Mouse (Mus musculus) left cerebral cortex, postnatal 25 days (tissue): ENCODE measurements around the gene Ano8. TPM values are rescaled to one million over a fixed set of nuclear protein-coding genes. Genes with fewer than 3 reads are reported as not detected.

Experiments
- DNase-seq, 2 experiments: peaks; one replicate each; pipeline ENCODE4 v3.0.0; 2022; ENCODE audit warnings: low spot score in 2 of 2, mixed read lengths in 1 of 2
- intact Hi-C: fragments of 180-260 bp; cut with DNase I; formaldehyde crosslinking; loops from one replicate; pipeline ENCODE4 v1.15.1; 2025
- total RNA-seq, 2 experiments: library from RNA; stranded (reverse); gene quantifications; 2 replicates each; pipeline ENCODE4 v1.2.3; 2021

The Ano8 gene
- total RNA-seq, 2 experiments from 2014 or later = 59.9 to 60.9 TPM

- no peak for DNase-seq
Measured at GRCm38 (mm10) chr8:71474785-71475701, 10.7 kb downstream of the Ano8 start.

GRCm38 (mm10) chr8:71474344-71474743 is 11.4 kb downstream of the Ano8 start:
- DNase-seq = no peak
- intact Hi-C loops = loop anchor here (2.0 kb wide), 1 partner anchor 14 kb away; the partner anchor contains the start of gene Gtpbp3

More at GRCm38 (mm10) chr8:71474785-71475701, 10.7 kb downstream of the Ano8 start:
- intact Hi-C loops = loop anchor here (2.0 kb wide), 1 partner anchor 14 kb away; the partner anchor contains the start of gene Gtpbp3

DNA sequence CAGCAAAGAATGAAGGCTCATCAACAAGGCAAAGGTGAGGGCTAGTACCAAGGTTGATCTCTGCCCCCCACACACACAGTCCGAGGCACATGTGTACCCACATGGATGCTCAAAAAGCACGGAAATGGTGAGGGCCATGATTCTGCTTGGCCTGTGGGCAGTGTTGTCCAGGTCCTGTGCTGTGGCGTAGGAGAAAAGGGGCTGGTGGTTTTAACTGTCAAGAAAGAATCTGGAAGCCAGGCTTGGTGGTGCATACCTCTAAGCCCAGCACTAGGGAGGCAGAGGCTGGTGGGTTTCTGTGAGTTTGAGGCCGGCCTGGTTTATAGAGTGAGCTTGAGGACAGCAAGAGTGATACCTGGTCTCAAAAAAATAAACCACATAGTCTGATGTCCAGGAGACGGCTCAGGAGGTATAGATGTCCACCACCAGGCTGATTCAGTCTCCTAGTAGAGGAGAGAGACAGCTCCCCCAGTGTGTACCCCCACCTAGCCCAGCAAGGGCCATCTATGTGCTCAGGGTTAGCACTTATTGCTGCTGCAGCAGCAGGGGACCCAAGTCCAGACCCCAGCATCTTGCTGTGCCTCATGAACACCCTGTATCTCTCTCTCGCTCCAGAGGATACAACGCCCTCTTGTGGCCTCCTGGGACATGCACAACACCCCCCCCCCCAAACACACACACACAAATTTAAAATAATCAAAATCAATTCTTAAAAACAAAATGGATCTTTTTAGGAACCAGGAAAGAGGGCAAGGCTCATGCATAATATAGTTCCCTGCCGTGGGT is 13.0 kb downstream of the Ano8 start:
- DNase-seq = no peak
- intact Hi-C loops = no loop called here

DNA sequence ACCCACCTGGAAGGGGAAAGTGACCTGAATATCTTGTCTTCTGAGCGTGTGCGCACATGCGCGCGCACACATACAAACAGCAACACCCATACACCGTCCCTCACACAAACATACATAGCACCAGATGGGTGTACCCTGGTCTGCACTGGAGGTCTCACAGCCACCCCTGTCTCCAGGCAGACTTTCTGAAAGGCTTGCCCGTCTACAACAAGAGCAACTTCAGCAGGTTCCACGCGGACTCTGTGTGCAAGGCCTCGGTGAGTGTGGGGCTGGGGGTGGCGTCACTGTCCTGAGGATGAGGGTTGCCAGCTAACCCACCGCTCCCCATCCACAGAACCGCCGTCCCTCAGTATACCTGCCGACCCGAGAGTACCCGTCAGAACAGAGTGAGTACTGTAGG is 13.9 kb downstream of the Ano8 start:
- intact Hi-C loops = no loop called here
- no peak for DNase-seq

GRCm38 (mm10) chr8:71470913-71471255 is 14.9 kb downstream of the Ano8 start:
- intact Hi-C loops = no loop called here
- no peak for DNase-seq

DNA sequence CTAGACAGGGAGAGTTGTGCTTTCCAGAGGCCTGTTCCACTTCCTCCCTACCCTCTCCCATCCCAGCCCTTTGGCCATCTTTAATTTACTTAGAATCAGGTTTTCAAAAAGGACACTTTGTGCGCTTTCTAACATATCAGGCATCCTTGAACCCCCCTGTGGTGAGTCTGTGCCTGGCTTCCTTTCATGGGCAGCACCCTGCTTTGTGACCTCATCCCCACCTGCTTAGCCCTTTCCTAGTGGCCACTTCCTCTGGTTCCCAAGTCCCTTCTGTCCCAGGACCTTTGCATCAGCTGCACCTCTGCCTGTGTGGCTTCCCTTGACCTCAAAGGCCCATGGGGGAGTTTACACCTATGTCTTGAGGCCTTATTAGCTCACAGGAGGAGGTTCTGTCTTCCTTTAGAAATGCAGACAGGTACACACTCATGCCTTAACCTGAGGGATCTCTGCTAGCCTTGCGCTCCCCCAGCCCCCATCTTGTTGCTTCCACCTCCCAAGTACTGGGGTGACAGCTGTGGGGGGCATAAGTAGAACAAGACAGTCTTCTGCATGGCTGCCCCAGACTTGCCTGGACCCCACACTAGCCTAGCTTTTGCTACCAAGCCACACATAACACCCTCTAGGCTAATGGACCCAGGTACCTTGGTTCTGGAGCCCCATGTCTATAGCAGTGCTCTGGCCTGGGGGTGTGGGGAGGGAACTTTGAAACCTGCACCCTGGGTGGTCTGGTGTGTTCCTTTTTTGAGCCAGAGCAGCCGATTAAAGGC is 15.4 kb downstream of the Ano8 start:
- no peak for DNase-seq
- intact Hi-C loops = no loop called here

DNA sequence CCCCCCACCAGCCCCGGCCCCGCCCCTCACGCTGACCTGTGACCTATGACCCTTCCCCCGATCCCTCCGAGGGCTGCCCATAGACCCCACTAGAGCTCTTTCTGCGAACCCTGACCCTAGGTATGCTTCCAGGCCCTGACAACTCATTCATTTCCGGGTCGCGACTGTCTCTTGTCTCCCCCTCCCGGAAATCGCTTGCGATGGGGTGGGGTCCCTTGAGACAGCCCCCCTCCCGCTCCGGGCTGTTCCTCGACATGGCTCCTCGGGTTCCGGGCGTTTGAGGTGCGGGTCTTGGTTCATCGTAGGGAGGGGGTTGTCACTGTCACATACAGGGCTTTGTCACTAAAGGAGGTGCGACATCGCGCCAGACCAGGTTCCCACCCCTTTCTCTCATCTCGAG is 16.4 kb downstream of the Ano8 start:
- DNase-seq = peak; percentile 60 to 65
- intact Hi-C loops = no loop called here

DNA sequence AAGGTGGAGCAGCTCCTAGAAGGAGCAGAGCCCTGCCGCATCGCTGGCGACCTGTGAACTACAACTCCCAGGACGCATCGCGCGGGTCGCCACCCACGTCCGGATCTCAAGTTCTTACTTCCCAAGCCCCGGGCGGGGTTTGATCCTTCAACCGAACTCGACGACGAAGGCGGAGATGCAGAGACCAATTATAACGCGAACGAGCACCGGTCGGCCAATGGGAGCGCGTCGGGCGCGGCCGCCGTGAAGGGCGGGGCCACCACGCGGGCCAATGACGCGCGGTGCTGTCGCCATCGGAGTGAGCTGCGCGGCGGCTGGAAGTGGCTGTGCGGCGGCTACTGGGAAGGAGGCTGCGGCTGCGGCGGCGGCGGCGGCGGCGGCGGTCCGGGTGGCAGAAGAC is 16.8 kb downstream of the Ano8 start, which contains the start of gene Dda1:
Gene Dda1, plus strand, starts transcription at position 284 of the 400 bp plus-strand sequence.
- intact Hi-C loops = no loop called here
- peak; percentile 99 to 100 for DNase-seq

- intact Hi-C loops = no loop called here
- no peak for DNase-seq
Measured at GRCm38 (mm10) chr8:71468001-71468400, 17.8 kb downstream of the Ano8 start.

DNA sequence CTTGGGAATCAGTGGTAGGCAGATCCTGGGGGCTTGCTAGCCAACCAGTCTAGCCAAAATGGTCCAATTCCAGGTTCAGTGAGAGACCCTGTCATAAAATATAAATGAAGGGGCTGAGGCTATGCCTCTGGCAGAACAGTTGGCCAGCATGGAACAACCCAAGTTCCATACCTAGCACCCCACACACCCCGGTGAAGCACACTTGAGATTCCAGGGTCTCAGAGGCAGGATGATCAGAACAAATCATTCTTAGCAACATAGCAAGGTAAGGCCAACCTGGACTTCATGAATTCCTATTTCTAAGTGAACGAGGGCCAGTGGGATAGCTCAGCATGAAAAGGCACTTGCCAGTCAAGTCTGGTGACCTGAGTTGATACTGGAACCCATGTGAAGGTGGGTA is 18.6 kb downstream of the Ano8 start:
- no peak for DNase-seq
- intact Hi-C loops = no loop called here

GRCm38 (mm10) chr8:71466198-71466597 is 19.6 kb downstream of the Ano8 start:
- DNase-seq = no peak
- intact Hi-C loops = no loop called here

DNA sequence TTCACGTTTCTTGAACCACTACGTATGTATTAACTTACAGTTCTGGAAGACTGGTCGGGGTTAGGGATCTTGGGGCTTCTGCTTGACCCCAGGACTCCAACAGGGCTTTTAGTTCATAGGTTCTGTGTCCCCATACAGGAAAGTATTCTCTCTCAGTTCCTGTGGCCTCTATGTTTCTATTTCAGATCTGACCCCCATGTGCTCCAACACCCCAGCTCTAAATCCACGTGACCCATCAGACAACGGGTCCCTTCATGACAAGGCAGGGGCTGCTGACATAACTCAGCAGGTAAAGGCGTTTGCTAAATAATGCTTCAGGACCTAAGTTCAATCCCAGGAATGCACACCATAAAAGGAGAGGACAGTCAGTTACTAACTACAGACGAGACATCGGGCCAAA is 20.0 kb downstream of the Ano8 start:
- DNase-seq = no peak
- intact Hi-C loops = loop anchor here (2.0 kb wide), 1 partner anchor 77 kb away; the partner anchor contains the start of gene Mvb12a

GRCm38 (mm10) chr8:71464513-71465500 is 21.0 kb downstream of the Ano8 start, which contains the start of gene Mrpl34:
Mrpl34 (plus strand) TSS chr8:71464959.
- intact Hi-C loops = loop anchor here (2.0 to 5.0 kb wide), 3 partner anchors 78 to 568 kb away; partner anchors contain the start of genes Mvb12a, Nr2f6 and Rpl18a
- DNase-seq = peak; percentile 99 to 100

GRCm38 (mm10) chr8:71463188-71464033 is 22.4 kb downstream of the Ano8 start, which contains the start of gene Abhd8:
Abhd8 (minus strand) TSS chr8:71463655.
- peak; percentile 99 for DNase-seq
- intact Hi-C loops = loop anchor here (2.0 to 5.0 kb wide), 3 partner anchors 79 to 566 kb away; partner anchors contain the start of genes Mvb12a, Nr2f6 and Rpl18a

- peak; percentile 67 to 80 for DNase-seq
- intact Hi-C loops = loop anchor here (5.0 kb wide), 2 partner anchors 80 to 565 kb away; partner anchors contain the start of genes Nr2f6 and Rpl18a
Measured at GRCm38 (mm10) chr8:71462786-71463185, 23.0 kb downstream of the Ano8 start.

DNA sequence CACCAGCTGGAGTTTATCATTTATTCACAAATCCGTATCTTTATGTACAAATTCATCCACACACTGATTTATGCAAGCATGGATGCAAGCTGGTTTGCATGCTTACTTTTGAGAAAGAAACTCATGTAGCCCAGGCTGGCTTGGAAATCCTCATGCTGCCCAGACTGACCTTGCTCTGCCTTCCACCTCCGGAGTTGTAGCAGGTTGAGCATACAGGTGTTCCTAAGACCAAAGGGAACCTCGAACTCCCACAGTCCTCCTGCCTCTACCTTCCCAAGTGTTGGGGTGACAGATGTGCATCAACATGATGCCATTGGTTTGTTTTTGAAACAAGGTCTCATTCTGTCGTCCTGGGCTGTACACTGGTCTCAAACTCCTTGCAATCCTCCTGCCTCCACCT is 23.6 kb downstream of the Ano8 start:
- no peak for DNase-seq

More for the DNA sequence above, 23.6 kb downstream of the Ano8 start:
- intact Hi-C loops = loop anchor here (5.0 kb wide), 2 partner anchors 80 to 565 kb away; partner anchors contain the start of genes Nr2f6 and Rpl18a
